Mouse (Mus musculus): ENCODE data around the gene Olfr967.
"Not testable (repeated sequence)": the region's sequence is repeated elsewhere in the genome, so short reads cannot be mapped to it uniquely, and the experiment has no call there.

The Olfr967 gene

GRCm38 (mm10) chr9:39745949-39746348 lies at the start of gene Olfr967:
Olfr967 (plus strand) TSS chr9:39746249.
- no peak for DNase-seq (ENCODE audit: low spot score)

GRCm38 (mm10) chr9:39701123-39701522 lies 44.9 kb upstream of the Olfr967 start:
- DNase-seq (ENCODE audit: low spot score): not testable (repeated sequence)

DNA sequence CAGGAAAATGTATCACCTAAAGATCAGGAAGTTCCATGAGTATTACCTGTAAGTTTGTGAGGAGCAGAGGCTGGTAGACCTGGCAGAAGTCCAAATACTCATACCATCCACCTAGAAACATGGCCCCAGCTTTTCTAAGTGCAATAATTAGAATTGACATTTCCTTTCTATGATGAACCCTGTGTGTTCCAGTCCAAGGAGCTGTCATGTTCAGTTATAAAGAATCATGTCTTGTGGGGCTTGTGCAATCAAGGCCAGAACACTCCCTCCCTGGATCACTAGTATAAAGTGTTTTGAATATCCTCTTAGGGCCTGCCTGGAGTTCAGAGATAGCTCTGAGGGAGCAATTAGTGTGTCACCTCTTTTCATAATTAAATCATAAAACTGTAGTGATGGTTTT lies 39.0 kb upstream of the Olfr967 start, which contains the start of gene Olfr149:
TSS of gene Olfr149 (minus strand) at position 101 of the 400 bp plus-strand sequence.
- DNase-seq (ENCODE audit: low spot score): no peak

DNA sequence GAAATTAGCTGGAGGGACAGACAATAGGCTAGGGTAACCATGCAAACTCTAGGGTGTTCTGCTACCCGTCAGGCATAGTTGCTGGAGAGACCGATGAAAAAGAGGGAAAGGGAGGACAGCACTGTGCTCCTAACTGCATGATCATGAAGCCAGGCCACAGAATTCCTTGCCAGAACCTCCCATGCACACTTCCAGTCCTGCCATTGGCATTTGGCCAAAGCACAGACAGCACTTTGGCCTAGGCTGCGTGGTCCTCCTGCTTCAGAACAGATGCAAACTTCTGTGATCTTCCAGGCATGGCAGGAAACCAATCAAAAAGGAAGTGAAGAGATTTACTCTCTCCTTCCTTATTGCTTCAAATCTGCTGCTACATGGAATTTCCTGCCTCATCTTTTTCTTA lies 37.1 kb upstream of the Olfr967 start:
- DNase-seq (ENCODE audit: low spot score): no peak

DNA sequence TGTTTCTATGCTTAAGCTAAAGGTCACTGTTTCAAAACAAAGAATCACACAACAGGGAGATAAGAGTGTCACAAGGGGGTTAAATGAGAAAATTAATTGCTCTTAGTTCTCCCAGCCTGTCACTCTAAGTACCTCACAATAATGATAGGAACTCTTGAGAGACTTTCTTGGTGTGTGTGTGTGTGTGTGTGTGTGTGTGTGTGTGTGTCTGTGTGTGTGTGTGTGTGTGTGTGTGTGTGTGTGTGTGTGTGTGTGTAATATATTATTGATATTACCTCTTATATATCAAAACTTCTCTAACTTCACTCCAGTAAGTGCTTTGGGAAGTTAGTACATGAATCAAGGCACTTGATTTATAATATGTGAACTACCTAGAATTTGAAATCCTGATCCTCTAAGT lies 35.0 kb upstream of the Olfr967 start, which contains the start of gene Olfr965:
TSS of gene Olfr965 (plus strand) at position 301 of the 400 bp plus-strand sequence.
- no peak for DNase-seq (ENCODE audit: low spot score)

DNA sequence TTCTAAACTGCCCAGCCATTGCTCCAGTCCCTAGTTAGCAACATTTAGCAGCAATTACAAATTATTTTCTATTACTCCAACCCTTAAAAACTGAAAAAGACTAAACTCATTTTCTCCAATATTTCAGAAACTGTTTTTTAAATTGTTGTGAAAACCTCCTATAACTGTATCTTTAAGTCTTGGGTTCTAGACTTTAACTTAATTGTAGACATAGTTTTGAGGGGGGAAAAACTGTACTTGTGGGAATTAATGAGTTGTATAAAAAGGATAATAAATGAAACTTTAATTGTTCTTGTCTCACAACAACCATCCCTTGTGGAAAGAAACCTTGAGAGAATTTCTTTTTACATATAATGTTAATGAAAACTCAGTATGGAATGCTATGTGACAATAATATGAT lies 15.4 kb upstream of the Olfr967 start, which contains the start of gene Olfr150:
TSS of gene Olfr150 (plus strand) at position 301 of the 400 bp plus-strand sequence.
- no peak for DNase-seq (ENCODE audit: low spot score)

- no peak for DNase-seq (ENCODE audit: low spot score)
These were observed 5.3 kb upstream of the Olfr967 start for GRCm38 (mm10) chr9:39740741-39741140.

DNA sequence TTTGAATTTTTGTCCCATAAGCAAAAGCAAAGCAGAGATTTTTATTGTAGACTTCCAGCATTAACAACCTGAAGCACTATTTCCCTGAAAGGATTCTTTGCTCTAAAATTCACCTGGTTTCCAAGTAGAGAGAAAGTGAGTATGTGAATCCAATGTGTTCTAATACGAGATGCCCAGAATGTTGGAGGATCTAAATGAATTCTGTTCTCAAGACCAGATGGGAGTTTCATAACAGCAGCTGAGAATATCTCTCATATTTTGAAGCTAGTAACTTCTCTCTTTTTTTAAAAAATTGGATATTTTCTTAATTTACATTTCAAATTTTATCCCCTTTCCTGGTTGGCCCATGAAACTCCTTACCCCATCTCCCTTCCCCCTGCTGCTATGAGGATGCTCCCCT lies 379 bp downstream of the Olfr967 start:
- DNase-seq (ENCODE audit: low spot score): no peak

- DNase-seq (ENCODE audit: low spot score): no peak
These were observed 37.1 kb downstream of the Olfr967 start, which contains the start of gene Olfr968 for GRCm38 (mm10) chr9:39783153-39783552. Olfr968 (minus strand) TSS chr9:39783253.

DNA sequence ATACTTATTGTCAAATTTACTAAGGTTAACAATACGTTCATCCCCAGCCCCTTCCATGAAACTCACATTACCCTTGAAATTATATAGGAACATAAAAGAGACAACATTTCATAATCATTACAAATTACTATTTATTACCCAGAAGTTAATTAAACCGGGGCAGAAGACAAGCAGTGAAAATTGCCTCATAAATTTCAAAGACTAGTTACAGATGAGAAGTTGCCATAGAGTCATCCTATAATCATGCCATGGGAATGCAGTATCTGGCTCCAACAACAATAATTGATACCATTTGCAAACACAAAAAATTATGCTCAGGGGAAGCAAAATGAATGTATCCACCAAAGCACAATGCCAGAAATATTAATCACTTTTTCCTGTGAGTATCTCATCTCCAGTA lies 44.5 kb downstream of the Olfr967 start, which contains the start of gene Olfr969:
TSS of gene Olfr969 (plus strand) at position 388 of the 400 bp plus-strand sequence.
- no peak for DNase-seq (ENCODE audit: low spot score)
